Mouse (Mus musculus) embryonic stem cell, embryonic (primary cell): ENCODE measurements around the gene Ccdc171.

Source experiments
- CTCF ChIA-PET, 4 experiments: fragments of 300-600 bp in 2 of 4; fragments of 350-600 bp in 2 of 4; sonication (Branson Sonifier 250); formaldehyde crosslinking; loops; one replicate each; lab custom pipeline; 2022; ENCODE audit warnings: inconsistent platforms in 2 of 4; lab: Charles Lee
- POLR2A ChIA-PET, 4 experiments: fragments of 300-600 bp in 2 of 4; fragments of 350-600 bp in 2 of 4; sonication (Branson Sonifier 250); formaldehyde crosslinking; loops; one replicate each; lab custom pipeline; 2022; ENCODE audit warnings: antibody characterized with exemption in 4 of 4, inconsistent platforms in 1 of 4; lab: Charles Lee

The Ccdc171 gene

GRCm38 (mm10) chr4:83514976-83515669 is 10.2 kb upstream of the Ccdc171 start:
- POLR2A ChIA-PET: interaction anchor here in 2 of 4 experiments (1.0 to 1.9 kb wide), 6 partner anchors 10 to 40 kb away, joined by 3 to 8 read pairs (median 6); partner anchors contain the start of genes Ccdc171 (in 2 of the 2) and Psip1 (in 1 of the 2)
- CTCF ChIA-PET: interaction anchor here in 2 of 4 experiments (0.5 to 1.3 kb wide), 6 partner anchors 10 to 212 kb away, joined by 3 to 6 read pairs (median 4); partner anchors contain the start of gene Ccdc171 (in 1 of the 2)

GRCm38 (mm10) chr4:83516144-83516543 is 9.2 kb upstream of the Ccdc171 start:
- POLR2A ChIA-PET: interaction anchor here in 1 of 4 experiments (0.6 kb wide), 1 partner anchor 702 kb away, joined by 5 read pairs; no protein-coding TSS in a partner anchor
- CTCF ChIA-PET: interaction anchor here in 3 of 4 experiments (0.6 to 0.7 kb wide), 3 partner anchors 8 to 290 kb away, joined by 3 to 4 read pairs (median 3); no protein-coding TSS in a partner anchor

- CTCF ChIA-PET: interaction anchor here in 3 of 4 experiments (1.0 to 2.2 kb wide), 5 partner anchors 8 to 102 kb away, joined by 3 to 10 read pairs (median 4); partner anchors contain the start of genes Psip1 (in 1 of the 3) and Snapc3 (in 1 of the 3)
Measured at GRCm38 (mm10) chr4:83519148-83519547, 6.2 kb upstream of the Ccdc171 start.

GRCm38 (mm10) chr4:83519807-83520206 is 5.5 kb upstream of the Ccdc171 start:
- ChIA-PET CTCF (interaction anchor here in 3 of 4 experiments (0.5 to 2.2 kb wide), 11 partner anchors 9 to 216 kb away, joined by 3 to 10 read pairs (median 4); partner anchors contain the start of gene Psip1 (in 2 of the 3)), POLR2A (interaction anchor here in 2 of 4 experiments (0.6 to 8.8 kb wide), 8 partner anchors 9 to 125 kb away, joined by 3 to 93 read pairs (median 3); partner anchors contain the start of genes Psip1 (in 1 of the 2) and Snapc3 (in 1 of the 2))

More at GRCm38 (mm10) chr4:83519148-83519547, 6.2 kb upstream of the Ccdc171 start:
- POLR2A ChIA-PET: interaction anchor here in 2 of 4 experiments (0.6 to 8.8 kb wide), 6 partner anchors 9 to 1012 kb away, joined by 3 to 93 read pairs (median 4); partner anchors contain the start of genes Psip1 (in 1 of the 2) and Snapc3 (in 1 of the 2)

GRCm38 (mm10) chr4:83520308-83520707 is 5.0 kb upstream of the Ccdc171 start:
- CTCF ChIA-PET: interaction anchor here in 3 of 4 experiments (0.5 to 2.2 kb wide), 12 partner anchors 9 to 217 kb away, joined by 3 to 10 read pairs (median 4); partner anchors contain the start of gene Psip1 (in 2 of the 3)
- POLR2A ChIA-PET: interaction anchor here in 2 of 4 experiments (0.6 to 8.8 kb wide), 6 partner anchors 9 to 124 kb away, joined by 3 to 93 read pairs (median 4); partner anchors contain the start of genes Psip1 (in 1 of the 2) and Snapc3 (in 1 of the 2)

GRCm38 (mm10) chr4:83522066-83522465 is 3.3 kb upstream of the Ccdc171 start:
- CTCF ChIA-PET: no interaction called here

GRCm38 (mm10) chr4:83524456-83524842 is 896 bp upstream of the Ccdc171 start:
- ChIA-PET POLR2A (interaction anchor here (0.6 to 8.8 kb wide), 35 partner anchors 9 to 1758 kb away, joined by 3 to 93 read pairs (median 5); partner anchors contain the start of genes Psip1 (in 4 of the 4), Snapc3 (in 2 of the 4) and Frem1 (in 1 of the 4)), CTCF (interaction anchor here in 3 of 4 experiments (0.6 to 1.8 kb wide), 7 partner anchors 8 to 277 kb away, joined by 3 to 8 read pairs (median 3); no protein-coding TSS in a partner anchor)

More at GRCm38 (mm10) chr4:83522066-83522465, 3.3 kb upstream of the Ccdc171 start:
- POLR2A ChIA-PET: interaction anchor here in 1 of 4 experiments (0.7 to 8.8 kb wide), 4 partner anchors 11 to 196 kb away, joined by 3 to 93 read pairs (median 3); partner anchors contain the start of gene Psip1

GRCm38 (mm10) chr4:83525690-83526055 is 328 bp downstream of the Ccdc171 start:
- CTCF ChIA-PET: interaction anchor here in 3 of 4 experiments (0.6 to 1.8 kb wide), 14 partner anchors 7 to 832 kb away, joined by 3 to 11 read pairs (median 4); partner anchors contain the start of gene Frem1 (in 1 of the 3)
- POLR2A ChIA-PET: interaction anchor here (0.5 to 8.8 kb wide), 68 partner anchors 7 to 1955 kb away, joined by 3 to 93 read pairs (median 4); partner anchors contain the start of genes Psip1 (in 4 of the 4), Snapc3 (in 3 of the 4), Frem1 (in 1 of the 4) and Ttc39b (in 1 of the 4)

- POLR2A ChIA-PET: interaction anchor here (0.5 to 8.8 kb wide), 34 partner anchors 7 to 318 kb away, joined by 3 to 93 read pairs (median 4); partner anchors contain the start of genes Psip1 (in 4 of the 4), Snapc3 (in 1 of the 4) and Ttc39b (in 1 of the 4)
Measured at GRCm38 (mm10) chr4:83526270-83526987, 1.1 kb downstream of the Ccdc171 start.

GRCm38 (mm10) chr4:83526988-83527334 is 1.6 kb downstream of the Ccdc171 start:
- CTCF ChIA-PET: interaction anchor here in 1 of 4 experiments (1.1 to 1.6 kb wide), 2 partner anchors 38 to 224 kb away, joined by 3 to 4 read pairs; no protein-coding TSS in a partner anchor
- POLR2A ChIA-PET: interaction anchor here in 3 of 4 experiments (0.7 to 8.8 kb wide), 6 partner anchors 16 to 267 kb away, joined by 3 to 93 read pairs (median 7); partner anchors contain the start of gene Psip1 (in 3 of the 3)

More at GRCm38 (mm10) chr4:83526270-83526987, 1.1 kb downstream of the Ccdc171 start:
- CTCF ChIA-PET: interaction anchor here in 2 of 4 experiments (0.6 to 1.8 kb wide), 7 partner anchors 7 to 474 kb away, joined by 3 to 17 read pairs (median 6); partner anchors contain the start of gene Frem1 (in 1 of the 2)

- CTCF ChIA-PET: interaction anchor here (0.5 to 1.6 kb wide), 19 partner anchors 13 to 888 kb away, joined by 3 to 6 read pairs (median 3); no protein-coding TSS in a partner anchor
- POLR2A ChIA-PET: interaction anchor here in 2 of 4 experiments (0.6 to 1.0 kb wide), 2 partner anchors 42 kb away, joined by 3 to 4 read pairs; no protein-coding TSS in a partner anchor
Measured at GRCm38 (mm10) chr4:83527921-83528320, 2.6 kb downstream of the Ccdc171 start.

GRCm38 (mm10) chr4:83530060-83530459 is 4.7 kb downstream of the Ccdc171 start:
- POLR2A ChIA-PET: interaction anchor here in 2 of 4 experiments (1.0 to 1.4 kb wide), 3 partner anchors 20 to 672 kb away, joined by 3 to 5 read pairs (median 4); no protein-coding TSS in a partner anchor
- CTCF ChIA-PET: interaction anchor here in 3 of 4 experiments (0.6 to 0.9 kb wide), 8 partner anchors 9 to 911 kb away, joined by 3 to 4 read pairs (median 3); no protein-coding TSS in a partner anchor

- CTCF ChIA-PET: interaction anchor here (0.5 to 2.4 kb wide), 32 partner anchors 8 to 1135 kb away, joined by 3 to 18 read pairs (median 3); partner anchors contain the start of gene Ccdc171 (in 3 of the 4)
- POLR2A ChIA-PET: interaction anchor here in 3 of 4 experiments (0.6 to 1.7 kb wide), 12 partner anchors 8 to 216 kb away, joined by 3 to 9 read pairs (median 4); partner anchors contain the start of genes Ccdc171 (in 3 of the 3) and Psip1 (in 1 of the 3)
Measured at GRCm38 (mm10) chr4:83533168-83533911, 8.0 kb downstream of the Ccdc171 start.

- ChIA-PET POLR2A (interaction anchor here in 3 of 4 experiments (0.6 to 1.7 kb wide), 11 partner anchors 8 to 212 kb away, joined by 3 to 9 read pairs (median 3); partner anchors contain the start of genes Ccdc171 (in 2 of the 3) and Psip1 (in 1 of the 3)), CTCF (interaction anchor here (0.5 to 2.4 kb wide), 19 partner anchors 8 to 1135 kb away, joined by 3 to 18 read pairs (median 3); partner anchors contain the start of gene Ccdc171 (in 2 of the 4))
Measured at GRCm38 (mm10) chr4:83534024-83534423, 8.7 kb downstream of the Ccdc171 start.

- POLR2A ChIA-PET: interaction anchor here in 2 of 4 experiments (0.7 to 1.9 kb wide), 4 partner anchors 16 to 69 kb away, joined by 3 to 6 read pairs (median 4); partner anchors contain the start of gene Ccdc171 (in 2 of the 2)
- CTCF ChIA-PET: interaction anchor here in 1 of 4 experiments (1.0 kb wide), 1 partner anchor 22 kb away, joined by 3 read pairs; no protein-coding TSS in a partner anchor
Measured at GRCm38 (mm10) chr4:83549501-83549900, 24.2 kb downstream of the Ccdc171 start.
